Mouse (Mus musculus) common myeloid progenitor, adult 5-6 weeks (primary cell): Measurements from ENCODE around the gene Spn. TPM values are rescaled to one million over a fixed set of nuclear protein-coding genes. Genes with fewer than 3 reads are reported as not detected.

Experiments
- ATAC-seq: replicated peaks from 2 replicates; pipeline ENCODE4 v1.8.0; 2016; ENCODE audit warnings: low read depth, mild to moderate bottlenecking, moderate TSS enrichment, inconsistent platforms; ENCODE audit not compliant: poor library complexity, severe bottlenecking
- total RNA-seq: library from RNA; stranded (forward); fragments of 200-1000, 187-1606 nt; gene quantifications from 2 replicates; pipeline ENCODE4 v1.2.3, GENCODE M21; 2017

The Spn gene
- total RNA-seq, 1 experiment from 2014 or later = 335 TPM

DNA sequence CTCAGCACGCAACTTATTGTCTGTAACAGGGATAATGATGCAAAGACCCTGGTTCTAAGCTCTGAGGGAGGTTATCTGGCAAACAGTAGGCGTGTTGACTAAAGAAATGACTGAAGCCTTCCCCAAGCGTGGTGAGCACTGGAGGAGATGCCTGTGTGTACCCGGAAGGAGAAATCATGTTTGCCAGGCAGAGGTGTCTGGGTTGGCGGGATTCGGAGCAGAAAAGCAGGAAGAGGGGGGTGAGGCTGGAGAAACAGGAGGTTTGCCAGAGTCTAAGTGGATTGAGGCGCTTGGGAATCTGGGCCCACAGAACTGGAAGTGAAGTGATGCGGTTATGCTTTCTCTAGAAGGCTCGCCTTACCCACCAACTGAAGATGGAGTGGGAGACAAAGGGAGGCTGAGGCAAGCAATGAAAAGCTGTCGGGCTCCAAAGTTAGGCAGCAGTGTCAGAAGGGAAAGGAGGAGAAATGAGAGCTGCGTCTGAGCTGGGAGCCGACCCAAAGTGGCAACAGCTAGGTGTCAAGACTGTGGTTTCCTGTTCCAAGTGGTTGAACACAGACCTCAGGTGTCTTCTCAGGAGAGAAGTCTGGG, 25.3 kb downstream of the Spn start:
- no peak for ATAC-seq

DNA sequence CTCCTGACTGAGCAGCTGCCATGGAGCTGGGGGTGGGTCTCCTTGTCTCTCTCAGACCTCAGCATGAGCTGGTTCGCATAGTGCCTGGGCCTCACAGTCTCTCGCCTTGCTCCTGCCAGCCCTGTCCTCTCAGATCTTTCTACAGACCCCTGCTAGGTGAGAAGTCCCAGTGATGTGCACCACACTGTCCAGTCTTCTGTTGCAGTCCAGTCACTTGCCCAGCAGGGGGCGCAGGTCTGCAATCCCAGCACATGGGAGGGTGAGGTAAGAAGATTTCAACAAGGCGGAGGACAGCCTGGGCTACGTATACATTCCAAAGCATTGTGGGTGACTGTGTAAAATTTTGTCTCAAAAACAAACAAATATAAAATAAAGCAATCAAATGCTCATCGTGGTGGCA, 26.2 kb downstream of the Spn start:
- ATAC-seq = peak; percentile 38

DNA sequence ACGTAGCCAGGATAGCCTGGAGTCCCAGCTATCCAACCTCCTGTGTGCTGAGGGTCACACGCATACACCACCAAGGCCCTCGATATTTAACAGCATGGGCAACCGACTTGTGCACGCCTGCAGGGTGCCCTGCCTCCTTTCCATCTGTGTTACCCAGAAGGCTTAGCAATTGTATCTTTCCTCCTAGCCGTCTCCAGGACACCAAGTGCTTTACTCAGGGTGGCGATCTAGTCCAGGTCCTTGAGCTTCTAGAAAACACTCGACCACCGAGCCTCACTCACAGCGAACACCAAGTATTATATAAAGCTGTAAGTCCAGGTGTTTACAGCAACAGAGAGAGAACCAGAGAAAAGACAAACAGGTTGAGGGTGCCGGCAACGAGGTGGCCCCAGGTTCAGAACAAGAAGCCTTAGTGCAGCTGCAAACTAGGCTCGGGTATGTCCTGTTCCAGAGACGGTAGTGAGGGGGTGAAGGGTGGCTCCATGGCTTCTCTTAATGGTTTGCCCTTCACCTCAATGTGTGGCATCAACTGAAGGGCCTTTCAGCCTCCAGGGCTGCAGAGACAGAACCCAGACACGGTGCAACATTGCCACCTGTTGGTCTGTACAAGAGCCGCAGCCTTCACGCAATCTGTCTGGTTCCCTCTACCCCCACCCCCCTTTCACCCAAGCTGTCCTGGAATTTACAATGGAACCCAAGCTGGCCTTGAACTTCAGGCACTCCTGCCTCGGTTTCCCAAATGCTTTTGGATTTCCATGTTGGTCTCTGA, 27.2 kb downstream of the Spn start:
- ATAC-seq = peak; percentile 75

DNA sequence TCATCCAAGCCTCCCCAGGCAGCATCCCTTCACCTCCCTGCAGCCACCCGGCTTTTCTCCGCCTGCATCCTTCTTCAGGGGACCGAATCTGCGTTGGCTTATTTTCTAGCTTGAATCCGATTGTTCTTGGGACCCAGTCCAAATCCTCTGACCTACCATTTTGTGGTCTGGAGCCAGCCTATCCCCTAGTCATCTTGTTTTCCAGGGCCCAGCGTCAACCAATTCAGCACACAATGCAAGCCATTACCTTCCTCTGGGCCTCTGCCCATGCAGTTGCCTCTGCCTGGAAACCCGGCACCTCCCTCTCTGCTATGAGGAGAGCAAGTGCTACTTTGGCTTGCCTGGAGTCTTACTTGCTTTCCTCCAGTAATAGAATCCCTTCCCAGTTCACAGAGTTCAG, 32.1 kb downstream of the Spn start:
- no peak for ATAC-seq

GRCm38 (mm10) chr7:127104560-127105332, 32.9 kb downstream of the Spn start:
- peak; percentile 70 for ATAC-seq

- peak; percentile 39 for ATAC-seq
Measured at GRCm38 (mm10) chr7:127103960-127104359, 33.7 kb downstream of the Spn start.

- no peak for ATAC-seq
Measured at GRCm38 (mm10) chr7:127102148-127102547, 35.5 kb downstream of the Spn start.

DNA sequence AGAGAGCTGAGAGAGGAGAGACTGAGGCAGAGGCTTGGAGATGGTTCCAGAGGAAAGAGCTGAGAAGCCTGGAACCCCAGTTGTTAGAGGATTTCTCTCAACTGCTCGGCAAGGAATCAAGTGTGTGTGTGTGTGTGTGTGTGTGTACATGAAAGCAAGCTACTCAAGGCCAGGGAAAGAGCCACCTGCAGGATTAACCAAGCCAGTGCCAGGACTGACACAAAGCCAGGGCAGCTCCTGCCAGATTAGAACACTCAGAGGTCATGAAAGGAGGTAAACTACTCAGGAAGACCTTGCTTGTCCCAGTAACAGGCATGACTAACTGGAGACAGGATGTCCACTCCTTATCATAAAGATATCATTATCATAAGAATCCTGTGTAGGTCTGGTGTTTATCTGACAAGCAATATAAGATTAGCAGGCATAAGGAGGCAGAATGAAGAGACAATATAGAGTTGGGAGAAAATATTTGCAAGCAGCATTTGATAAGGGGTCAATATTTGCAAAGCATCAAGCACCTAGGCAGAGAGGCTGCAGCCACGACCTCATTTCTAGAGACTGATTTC, 36.1 kb downstream of the Spn start:
- no peak for ATAC-seq

DNA sequence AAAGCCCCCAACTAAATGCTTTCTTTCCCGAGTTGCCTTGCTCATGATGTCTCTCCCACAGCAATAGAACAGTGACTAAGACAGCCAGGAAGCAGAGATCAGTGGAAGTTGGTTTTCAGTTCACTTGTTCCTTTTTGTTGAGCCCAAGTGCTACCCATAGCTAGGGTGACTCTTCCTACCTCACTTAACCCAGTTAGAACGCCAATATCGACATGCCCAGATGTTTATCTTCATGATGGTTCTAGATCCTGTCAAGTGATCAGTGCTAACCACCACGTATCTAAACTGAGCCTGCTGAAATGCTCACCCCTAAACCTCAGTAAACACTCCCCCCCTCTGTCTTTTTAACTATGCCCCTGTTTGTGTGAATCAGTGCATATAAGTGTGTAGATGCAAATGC, 38.1 kb downstream of the Spn start:
- no peak for ATAC-seq

DNA sequence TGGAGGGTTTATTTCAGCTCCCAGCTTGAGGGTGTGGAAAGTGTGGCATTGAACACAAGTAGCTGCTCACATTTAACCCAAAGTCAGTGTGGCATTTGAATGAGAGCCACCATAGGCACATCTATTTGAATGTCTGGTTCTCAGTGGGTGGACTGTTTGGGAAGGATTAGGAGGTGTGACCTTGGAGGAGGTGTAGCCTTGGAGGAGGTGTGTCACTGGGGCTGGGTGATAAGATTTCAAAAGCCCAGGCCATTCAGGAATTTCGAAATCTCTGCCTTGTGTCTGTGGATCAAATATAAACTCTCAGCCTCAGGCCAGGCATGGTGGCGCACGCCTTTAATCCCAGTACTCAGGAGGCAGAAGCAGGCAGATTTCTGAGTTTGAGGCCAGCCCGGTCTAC, 38.7 kb downstream of the Spn start:
- ATAC-seq = no peak

DNA sequence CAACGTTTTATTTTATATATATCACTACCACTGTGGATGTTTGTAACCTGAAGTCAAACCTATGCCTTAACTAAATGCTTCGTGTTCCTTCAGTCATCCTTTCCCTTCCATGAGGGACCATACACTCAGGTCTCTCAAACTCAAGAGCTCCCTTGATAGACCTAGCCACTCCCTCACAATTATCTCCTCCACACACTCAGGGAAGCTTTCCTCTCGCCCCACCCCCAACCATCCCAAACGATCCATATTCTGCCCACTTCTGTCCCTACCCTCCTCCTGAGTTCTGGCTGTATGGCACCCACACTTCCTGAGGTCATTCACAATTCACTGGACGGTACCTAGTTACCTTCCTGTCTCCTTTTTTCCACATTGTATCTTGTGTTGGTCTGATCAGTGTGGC, 39.1 kb downstream of the Spn start:
- ATAC-seq = no peak

DNA sequence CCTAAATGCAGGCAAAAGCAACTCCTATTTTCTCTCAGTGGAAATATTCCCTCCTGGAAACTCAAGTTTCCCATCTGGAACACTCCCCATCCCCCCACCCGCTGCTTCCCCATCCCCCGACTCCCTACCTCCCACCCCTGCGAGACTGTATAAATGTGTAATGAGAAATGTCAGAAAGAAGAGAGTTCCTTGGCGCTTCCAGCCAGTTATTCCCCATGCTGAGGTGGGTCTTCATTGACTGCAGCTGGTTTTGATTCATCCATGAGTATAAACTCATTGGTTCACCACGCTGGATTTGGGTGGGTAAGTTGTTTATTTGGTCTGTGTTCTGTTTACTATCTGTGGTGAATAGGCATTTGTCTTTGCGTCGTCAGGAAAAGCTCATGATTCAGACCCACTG, 41.2 kb downstream of the Spn start:
- ATAC-seq = no peak

DNA sequence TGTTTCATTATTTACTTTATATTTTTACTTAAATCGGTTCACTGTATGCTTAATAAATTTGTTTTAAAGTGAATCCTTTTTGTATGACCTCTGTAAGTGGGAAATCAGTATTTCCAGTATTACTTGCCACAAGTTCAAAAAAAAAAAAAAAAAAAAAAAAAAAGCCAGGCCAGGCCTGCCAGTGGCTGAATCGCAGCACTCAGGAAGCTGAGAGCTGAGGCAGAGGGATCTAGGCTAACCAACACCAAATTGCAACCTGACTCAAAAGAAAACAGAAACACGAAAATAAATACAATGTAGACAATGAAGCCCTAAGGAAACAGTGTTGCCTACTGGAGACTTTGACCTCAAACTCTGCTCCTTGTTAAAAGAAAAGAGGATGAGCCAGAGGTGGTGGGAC, 43.7 kb downstream of the Spn start:
- no peak for ATAC-seq

DNA sequence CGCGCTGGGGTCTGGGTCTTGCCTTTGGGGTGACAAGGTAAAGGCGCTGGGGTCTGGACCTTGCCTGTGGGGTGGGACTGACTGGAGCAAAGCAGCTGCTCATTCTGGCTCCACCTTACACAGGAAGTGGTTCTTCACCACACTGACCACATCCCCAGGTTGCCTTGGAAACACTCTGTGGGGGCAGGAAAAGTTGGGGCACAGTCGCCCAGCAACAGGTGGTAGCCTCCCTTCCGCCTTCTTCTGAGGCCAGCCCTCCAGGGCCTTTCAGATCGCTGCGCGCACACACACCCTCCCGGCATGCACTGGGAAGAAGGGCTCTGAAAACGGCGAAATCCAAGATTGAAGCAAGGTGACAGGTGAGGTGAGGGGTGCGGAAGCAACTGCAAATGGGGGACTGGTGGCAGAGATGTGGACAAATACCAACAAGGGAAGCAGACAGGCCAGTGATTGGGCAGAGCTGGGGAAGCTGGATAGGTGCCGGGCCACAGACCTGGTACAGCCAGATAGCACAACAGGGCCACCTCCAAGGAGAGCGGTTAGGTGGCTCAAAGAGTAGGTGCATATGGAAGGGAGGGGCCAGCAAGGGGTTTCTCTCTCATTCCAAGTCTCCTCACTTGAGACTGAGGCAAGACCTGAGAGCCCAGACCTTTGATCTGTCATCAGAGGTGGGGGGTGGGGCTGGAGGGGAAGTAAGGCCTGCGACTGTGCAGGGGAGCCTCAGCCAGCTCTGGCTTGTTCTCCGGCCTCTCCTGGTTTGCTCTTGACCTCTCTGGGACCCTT, 46.3 kb downstream of the Spn start, which contains the start of gene AI467606:
AI467606 (plus strand) TSS at position 246 of the 783 bp plus-strand sequence.
- ATAC-seq = peak; percentile 90

- peak; percentile 7 for ATAC-seq
Measured at GRCm38 (mm10) chr7:127090154-127091113, 47.2 kb downstream of the Spn start.

GRCm38 (mm10) chr7:127088901-127089845, 48.5 kb downstream of the Spn start:
- ATAC-seq = no peak

- ATAC-seq = no peak
Measured at GRCm38 (mm10) chr7:127088083-127088482, 49.5 kb downstream of the Spn start.
